Mouse (Mus musculus) intestine, postnatal 0 days (tissue): ENCODE measurements around the gene Col8a1. TPM values are rescaled to one million over a fixed set of nuclear protein-coding genes. Genes with fewer than 3 reads are reported as not detected.

Source experiments
- ATAC-seq: fragments of 200-750 bp; cut with Nextera tagmentation; 2 replicates; pipeline ENCODE4 v1.8.0; 2017; ENCODE audit warnings: mild to moderate bottlenecking, moderate TSS enrichment, moderate library complexity
- H3K27ac ChIP-seq: fragments of 300-500 bp; sonication (generic); 2 replicates; pipeline ENCODE4 v1.5.1; 2014; ENCODE audit warnings: mild to moderate bottlenecking, low read depth, low read length, moderate library complexity
- H3K27me3 ChIP-seq: fragments of 300-500 bp; sonication (generic); replicated peaks from 2 replicates; pipeline ENCODE4 v1.6.1; 2014; ENCODE audit warnings: low read length, mixed read lengths; ENCODE audit not compliant: control insufficient read depth, insufficient read depth
- H3K36me3 ChIP-seq: fragments of 300-500 bp; sonication (generic); 2 replicates; pipeline ENCODE4 v1.6.1; 2014; ENCODE audit warnings: mild to moderate bottlenecking, moderate library complexity; ENCODE audit not compliant: control insufficient read depth, insufficient read depth
- H3K4me1 ChIP-seq: fragments of 300-500 bp; sonication (generic); replicated peaks from 2 replicates; pipeline ENCODE4 v1.6.1; 2014; ENCODE audit warnings: antibody characterized with exemption, low read length, mixed read lengths; ENCODE audit not compliant: control insufficient read depth, insufficient read depth
- H3K4me2 ChIP-seq: fragments of 300-500 bp; sonication (generic); replicated peaks from 2 replicates; pipeline ENCODE4 v1.6.1; 2014; ENCODE audit warnings: low read depth, mild to moderate bottlenecking, moderate library complexity
- H3K4me3 ChIP-seq: fragments of 300-500 bp; sonication (generic); 2 replicates; pipeline ENCODE4 v1.5.1; 2014; ENCODE audit warnings: low read depth, low read length
- H3K9ac ChIP-seq: fragments of 300-500 bp; sonication (generic); 2 replicates; pipeline ENCODE4 v1.6.1; 2014; ENCODE audit warnings: mild to moderate bottlenecking, low read depth, low read length
- H3K9me3 ChIP-seq: fragments of 300-500 bp; sonication (generic); 2 replicates; pipeline ENCODE4 v1.6.1; 2016; ENCODE audit warnings: mixed run types; ENCODE audit not compliant: control insufficient read depth
- CTCF ChIP-seq: sonication (generic); IDR thresholded peaks from 2 replicates; pipeline ENCODE4 v1.5.1; 2016; ENCODE audit warnings: low read depth, mild to moderate bottlenecking, control low read depth, antibody characterized with exemption, moderate library complexity
- WGBS: fragments of 180-500 bp; shearing (Covaris S2); extraction: QIAGEN DNeasy Blood & Tissue Kit; methylation state at CpG from one replicate; pipeline ENCODE4 v1.1.7; 2014; 5-methylcytosine and 5-hydroxymethylcytosine counted together
- polyA plus RNA-seq: library from polyadenylated mRNA; unstranded; fragments of >200 nt; fragmentation: Nextera tagmentation; extraction: Ambion mirVana; gene quantifications from 2 replicates; pipeline ENCODE4 v1.2.1, GENCODE M21; 2015

Gene Col8a1
- polyA plus RNA-seq, 1 experiment from 2014 or later = 7.3 TPM

DNA sequence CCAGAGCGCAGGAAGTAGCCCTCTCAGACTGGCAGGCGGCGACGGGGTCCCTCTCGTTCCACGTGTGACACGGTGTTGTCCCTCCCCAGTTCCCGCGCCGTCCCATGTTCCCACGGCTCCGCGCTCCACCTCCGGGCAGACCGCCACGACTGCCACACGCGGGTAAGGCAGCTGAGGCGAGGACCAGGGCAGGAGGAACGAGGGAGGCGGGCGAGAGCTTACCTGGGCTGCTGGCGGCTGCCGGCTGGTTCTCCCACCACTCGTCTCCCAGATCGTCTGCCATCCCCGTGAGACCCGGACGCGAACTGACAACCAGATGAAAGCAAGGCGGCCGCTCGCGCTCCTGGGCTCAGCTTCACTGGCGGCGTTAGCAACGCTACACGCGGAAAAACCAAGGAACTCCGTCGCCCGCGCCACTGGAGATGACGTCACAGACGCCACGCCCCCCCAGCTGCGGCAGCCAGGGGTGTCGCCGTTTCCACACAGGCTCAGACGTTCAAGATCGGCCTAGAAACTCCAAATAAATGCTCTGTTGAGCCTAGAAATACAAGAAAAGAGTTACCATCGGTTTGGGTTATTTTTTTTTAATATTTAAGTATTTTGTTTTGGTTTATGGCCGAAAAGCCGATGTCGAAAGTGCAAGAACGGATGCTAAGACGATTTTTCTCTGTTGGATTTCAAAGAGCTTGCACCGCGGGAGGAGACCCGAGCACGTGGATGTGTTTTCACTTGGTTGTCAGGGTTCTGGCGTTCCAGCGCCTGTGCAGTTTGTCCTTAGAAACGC lies 147.9 kb downstream of the Col8a1 start, which contains the start of gene Cmss1:
Cmss1 (minus strand) TSS at position 421 of the 784 bp plus-strand sequence.
- Histone ChIP-seq H3K4me2 (peak within 1 kb of the TSS; percentile 92), H3K4me1 (0 out of 2 replicates have a peak, but pooled peaks cover 5% of the 10 kb centered on the region), H3K9ac (peak within 1 kb of the TSS; percentile 71), H3K27me3 (no peaks in the 10 kb centered on the region), H3K27ac (0 out of 2 replicates have a peak within 1 kb of the TSS, but pooled peaks have one; percentile 15), H3K9me3 (no peaks in the 10 kb centered on the region), H3K36me3 (no peaks in the 10 kb centered on the region), H3K4me3 (peak within 1 kb of the TSS; percentile 95)
- WGBS = under 1% methylated on average over 64 of the region's 64 CpGs
- no peak for TF ChIP-seq CTCF
- ATAC-seq = peak; percentile 93

DNA sequence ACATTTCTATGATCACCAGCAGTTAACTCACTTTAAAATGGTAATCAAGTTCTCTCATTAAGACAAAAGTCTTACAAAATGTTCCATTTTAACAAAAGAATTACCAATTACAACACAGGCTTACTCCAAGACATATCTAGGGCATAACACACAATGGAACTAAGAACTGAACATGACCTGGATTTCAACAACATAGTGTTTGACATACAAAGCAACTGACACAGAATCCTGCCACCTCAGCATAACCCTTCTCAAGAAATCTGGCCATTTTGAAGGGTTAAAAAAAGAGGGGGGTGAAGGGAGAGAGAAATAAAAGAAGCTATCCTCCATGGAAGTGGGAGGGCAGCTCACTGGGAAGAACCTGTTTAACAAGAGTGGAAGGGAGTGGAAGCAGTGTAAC lies 153.5 kb downstream of the Col8a1 start:
- no peaks in the 10 kb centered on the region for H3K36me3 ChIP-seq
- H3K27ac ChIP-seq = no peak overlapping the region
- H3K4me2 ChIP-seq = no peak overlapping the region
- H3K9me3 ChIP-seq = no peaks in the 10 kb centered on the region
- no peaks in the 10 kb centered on the region for H3K27me3 ChIP-seq
- H3K9ac ChIP-seq = no peak overlapping the region
- no peak for TF ChIP-seq CTCF
- H3K4me1 ChIP-seq = no peaks in the 10 kb centered on the region
- no peak for ATAC-seq
- H3K4me3 ChIP-seq = no peak overlapping the region

DNA sequence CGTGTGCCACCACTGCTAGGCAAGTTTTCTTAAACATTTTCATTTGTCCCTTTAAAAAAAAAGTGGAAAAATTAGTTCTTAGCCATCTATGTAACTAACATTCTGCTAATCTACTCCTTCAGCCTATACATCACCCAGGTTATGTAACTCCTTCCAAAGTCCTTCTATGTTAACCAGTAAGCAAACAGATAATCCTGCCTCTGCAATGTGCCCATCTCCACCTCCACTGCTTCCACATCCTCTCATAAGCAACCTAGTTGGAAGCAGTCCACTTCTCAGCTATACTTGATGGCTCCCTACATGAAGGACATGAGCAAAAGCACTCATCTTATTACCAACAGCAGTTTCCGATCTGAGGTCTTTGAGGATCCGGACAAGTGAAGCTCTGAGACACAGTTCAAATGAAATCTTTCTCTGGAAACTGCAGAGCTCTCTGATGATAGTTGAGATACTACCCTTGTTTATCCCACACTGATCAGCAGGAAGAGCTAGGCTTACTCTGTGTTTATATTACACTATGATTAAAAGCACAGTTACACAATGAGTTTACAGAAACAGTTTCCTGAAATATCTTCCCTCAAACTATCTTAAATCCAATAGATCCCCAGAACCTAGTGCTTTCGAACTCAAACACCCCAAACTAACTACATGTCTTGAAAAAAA lies 157.1 kb downstream of the Col8a1 start:
- no peaks in the 10 kb centered on the region for H3K36me3 ChIP-seq
- TF ChIP-seq CTCF = no peak
- H3K4me1 ChIP-seq = no peaks in the 10 kb centered on the region
- no peaks in the 10 kb centered on the region for H3K9me3 ChIP-seq
- 65% methylated on average over 4 of the region's 4 CpGs for WGBS
- no peak overlapping the region for H3K27ac ChIP-seq
- H3K27me3 ChIP-seq = no peaks in the 10 kb centered on the region
- ATAC-seq = no peak
- H3K4me2 ChIP-seq = no peak overlapping the region
- no peak overlapping the region for H3K4me3 ChIP-seq
- no peak overlapping the region for H3K9ac ChIP-seq

DNA sequence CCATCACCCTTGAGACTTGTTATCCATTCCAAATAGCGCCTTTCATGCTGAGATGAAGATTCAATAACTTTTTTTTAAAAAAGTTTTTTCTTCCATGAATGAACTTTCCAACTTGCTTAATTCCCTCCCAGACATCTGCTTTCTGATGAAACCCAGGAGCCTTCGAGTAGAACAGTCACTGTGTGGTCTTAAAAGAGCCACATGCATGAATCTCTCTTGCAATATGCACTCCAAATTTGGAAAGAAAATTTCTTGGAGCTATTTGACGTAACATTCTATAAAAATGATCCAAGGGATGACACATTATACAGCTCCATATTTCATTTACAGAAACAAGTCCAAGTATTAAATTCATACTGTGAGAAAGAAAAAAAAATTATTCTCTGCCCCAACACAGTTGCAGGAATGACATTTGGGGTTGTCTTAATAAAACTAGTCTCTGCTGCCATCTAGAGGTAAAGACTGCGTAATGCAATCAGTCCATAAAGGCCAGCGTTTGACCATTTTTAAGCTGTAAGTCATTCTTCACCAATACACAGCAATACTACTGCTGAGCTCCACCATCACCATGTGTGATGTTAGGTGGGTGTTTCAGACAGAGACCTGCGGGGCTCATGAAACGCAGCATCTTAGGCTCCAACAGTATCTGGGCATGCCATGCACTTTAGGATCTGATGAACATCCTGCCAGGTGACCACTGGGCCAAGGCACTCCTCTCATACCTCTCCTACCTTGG lies 160.9 kb downstream of the Col8a1 start:
- Histone ChIP-seq H3K4me1 (no peaks in the 10 kb centered on the region), H3K27ac (no peak overlapping the region), H3K27me3 (no peaks in the 10 kb centered on the region), H3K4me2 (no peak overlapping the region), H3K9ac (no peak overlapping the region), H3K36me3 (no peaks in the 10 kb centered on the region), H3K9me3 (no peaks in the 10 kb centered on the region), H3K4me3 (no peak overlapping the region)
- WGBS = 33% methylated on average over 7 of the region's 7 CpGs
- peak; percentile 86 for TF ChIP-seq CTCF
- ATAC-seq = peak; percentile 16; the same call in 1 of the 2 replicates

DNA sequence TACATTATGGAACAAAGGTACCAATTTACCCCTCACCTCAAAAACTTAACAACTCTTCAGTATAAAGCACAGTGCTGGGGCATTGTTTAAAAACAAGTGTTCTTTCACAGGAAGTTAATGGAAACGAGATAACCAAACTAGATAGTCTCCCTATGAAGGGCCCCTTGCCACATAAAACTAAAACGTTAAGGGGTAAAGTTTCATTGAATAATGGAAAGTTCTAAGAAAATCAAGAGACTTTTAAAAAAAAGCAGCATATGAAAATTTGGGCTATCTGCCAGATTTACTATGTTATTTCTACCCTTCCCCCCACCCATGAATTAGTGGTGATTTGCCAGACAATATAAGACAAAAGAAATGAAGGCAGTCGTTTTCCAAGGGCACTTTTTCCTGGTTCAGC lies 169.3 kb downstream of the Col8a1 start:
- no peak overlapping the region for H3K4me2 ChIP-seq
- H3K9me3 ChIP-seq = no peaks in the 10 kb centered on the region
- TF ChIP-seq CTCF = no peak
- no peak overlapping the region for H3K4me3 ChIP-seq
- H3K4me1 ChIP-seq = 0 out of 2 replicates have a peak, but pooled peaks cover 2% of the 10 kb centered on the region
- no peak for ATAC-seq
- H3K27me3 ChIP-seq = no peaks in the 10 kb centered on the region
- 24% methylated on average over 3 of the region's 3 CpGs for WGBS
- H3K27ac ChIP-seq = no peak overlapping the region
- H3K9ac ChIP-seq = no peak overlapping the region
- no peaks in the 10 kb centered on the region for H3K36me3 ChIP-seq

DNA sequence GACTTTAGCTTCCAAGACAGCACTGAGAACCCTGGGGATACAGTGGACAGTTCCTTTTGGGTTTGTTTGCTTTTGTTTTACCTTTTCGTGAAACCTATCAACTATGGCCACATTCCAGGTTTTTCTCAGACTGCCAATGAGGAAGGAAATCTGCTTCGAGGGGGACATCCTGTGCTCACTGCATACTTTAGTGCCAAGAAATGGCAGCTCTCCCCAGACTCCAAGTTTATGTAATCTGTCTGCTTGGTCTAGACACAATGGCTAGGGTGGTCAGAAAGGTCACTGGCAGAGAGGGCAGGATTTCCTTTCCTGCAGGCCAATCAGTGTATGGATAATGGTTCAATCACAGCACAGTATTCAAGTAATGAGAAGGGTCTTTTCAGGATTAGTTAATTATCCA lies 172.5 kb downstream of the Col8a1 start:
- Histone ChIP-seq H3K27me3 (no peaks in the 10 kb centered on the region), H3K4me2 (no peak overlapping the region), H3K4me3 (no peak overlapping the region), H3K9ac (no peak overlapping the region), H3K4me1 (0 out of 2 replicates have a peak, but pooled peaks cover 2% of the 10 kb centered on the region), H3K27ac (no peak overlapping the region), H3K36me3 (no peaks in the 10 kb centered on the region), H3K9me3 (no peaks in the 10 kb centered on the region)
- 61% methylated on average over 2 of the region's 2 CpGs for WGBS
- TF ChIP-seq CTCF = no peak
- no peak for ATAC-seq
